Mouse (Mus musculus) thymus, adult 18-20 months (tissue): Measurements from ENCODE around the gene Csrp1.

ENCODE experiments used
- DNase-seq, 2 experiments: peaks; one replicate each; pipeline ENCODE4 v3.0.0; 2022; ENCODE audit warnings: mixed read lengths in 2 of 2

Csrp1 gene

GRCm38 (mm10) chr1:135734225-135734937, 14.5 kb downstream of the Csrp1 start:
- DNase-seq: no peak

- DNase-seq: no peak
Measured at GRCm38 (mm10) chr1:135735460-135735859, 15.6 kb downstream of the Csrp1 start.

- no peak for DNase-seq
Measured at GRCm38 (mm10) chr1:135744987-135745386, 25.1 kb downstream of the Csrp1 start.

- DNase-seq: no peak
Measured at GRCm38 (mm10) chr1:135746248-135746647, 26.4 kb downstream of the Csrp1 start.

- peak; percentile 78 to 83 for DNase-seq
Measured at GRCm38 (mm10) chr1:135752737-135753348, 33.0 kb downstream of the Csrp1 start.

GRCm38 (mm10) chr1:135755287-135755686, 35.4 kb downstream of the Csrp1 start:
- DNase-seq: no peak

- DNase-seq: no peak
Measured at GRCm38 (mm10) chr1:135755913-135756312, 36.1 kb downstream of the Csrp1 start.

- no peak for DNase-seq
Measured at GRCm38 (mm10) chr1:135757287-135757686, 37.4 kb downstream of the Csrp1 start.

- no peak for DNase-seq
Measured at GRCm38 (mm10) chr1:135759685-135760084, 39.8 kb downstream of the Csrp1 start.

- DNase-seq: no peak
Measured at GRCm38 (mm10) chr1:135760216-135760615, 40.4 kb downstream of the Csrp1 start.

- DNase-seq: no peak
Measured at GRCm38 (mm10) chr1:135761728-135762127, 41.9 kb downstream of the Csrp1 start.

GRCm38 (mm10) chr1:135763503-135764205, 43.8 kb downstream of the Csrp1 start:
- DNase-seq: no peak

- DNase-seq: no peak
Measured at GRCm38 (mm10) chr1:135764206-135764528, 44.3 kb downstream of the Csrp1 start.

GRCm38 (mm10) chr1:135765645-135766591, 46.1 kb downstream of the Csrp1 start, which contains the start of gene Phlda3:
Phlda3 (plus strand) TSS chr1:135766119.
- peak; percentile 55 to 60 for DNase-seq

GRCm38 (mm10) chr1:135766592-135767306, 46.9 kb downstream of the Csrp1 start:
- no peak for DNase-seq

GRCm38 (mm10) chr1:135767324-135767890, 47.5 kb downstream of the Csrp1 start:
- no peak for DNase-seq

GRCm38 (mm10) chr1:135768400-135768799, 48.5 kb downstream of the Csrp1 start:
- DNase-seq: no peak

GRCm38 (mm10) chr1:135770237-135770636, 50.4 kb downstream of the Csrp1 start:
- no peak for DNase-seq

- no peak for DNase-seq
Measured at GRCm38 (mm10) chr1:135770896-135771572, 51.2 kb downstream of the Csrp1 start.

GRCm38 (mm10) chr1:135771573-135771970, 51.7 kb downstream of the Csrp1 start:
- DNase-seq: no peak

GRCm38 (mm10) chr1:135776596-135776995, 56.7 kb downstream of the Csrp1 start:
- DNase-seq: no peak
